Mouse (Mus musculus) myocyte (in vitro differentiated cells): ENCODE measurements at regions not wholly inside any gene's neighbourhood (a gene's known extent, or its start where the extent isn't known, plus 50 kb on each side); places are given as distances from the start of the nearest gene placed in this dataset.

ENCODE experiments used
- E2F4 ChIP-seq: IDR thresholded peaks from one replicate; pipeline ENCODE4 v1.6.1; 2011; ENCODE audit warnings: mild to moderate bottlenecking, control low read depth, moderate library complexity; ENCODE audit not compliant: insufficient read depth
- MAX ChIP-seq: IDR thresholded peaks from one replicate; pipeline ENCODE4 v1.6.1; 2011; ENCODE audit warnings: low read depth, mild to moderate bottlenecking, control low read depth
- MYOG ChIP-seq, 3 experiments: IDR thresholded peaks; one replicate each; pipeline ENCODE4 v1.6.1; 2011; ENCODE audit warnings: control low read depth in 2 of 3, low read depth in 2 of 3, mild to moderate bottlenecking in 2 of 3; ENCODE audit not compliant: insufficient read length in 2 of 3, control insufficient read depth in 1 of 3, insufficient read depth in 1 of 3
- POLR2A ChIP-seq: IDR thresholded peaks from one replicate; pipeline ENCODE4 v1.6.1; 2011; ENCODE audit warnings: low read depth, mild to moderate bottlenecking, control low read depth, moderate library complexity; ENCODE audit not compliant: insufficient read length
- USF1 ChIP-seq: IDR thresholded peaks from one replicate; pipeline ENCODE4 v1.6.1; 2011; ENCODE audit warnings: low read depth, mild to moderate bottlenecking, control low read depth, moderate library complexity

- TF ChIP-seq MAX: no peak
- TF ChIP-seq MYOG (IDR thresholded peaks at IDR 0.05; ENCODE audit: control insufficient read depth in 1 of 3, insufficient read depth in 1 of 3, insufficient read length in 2 of 3, low read depth in 2 of 3): no peak
- TF ChIP-seq POLR2A: no peak
- TF ChIP-seq USF1: no peak
- TF ChIP-seq E2F4: no peak
These were observed 239.3 kb downstream of the Lrfn2 start for GRCm38 (mm10) chr17:49171252-49172047.
